Mouse (Mus musculus) Patski (cell line): ENCODE results near the gene Vdac2. TPM values are rescaled to one million over a fixed set of nuclear protein-coding genes. Genes with fewer than 3 reads are reported as not detected.

ENCODE experiments used
- ATAC-seq: fragments of 100-300 bp; one replicate; pipeline ENCODE4 v1.8.0; 2021
- CTCF ChIA-PET: fragments of 350-600 bp; sonication (Branson Sonifier 250); formaldehyde crosslinking; loops from one replicate; lab custom pipeline; 2022; ENCODE audit warnings: inconsistent platforms; lab: Charles Lee
- POLR2A ChIA-PET: fragments of 350-600 bp; sonication (Branson Sonifier 250); formaldehyde crosslinking; loops from one replicate; lab custom pipeline; 2022; ENCODE audit warnings: antibody characterized with exemption, inconsistent platforms; lab: Charles Lee
- DNase-seq: peaks from one replicate; pipeline ENCODE4 v3.0.0-alpha.2; 2011; ENCODE audit warnings: low read depth, low spot score
- H3K27me3 ChIP-seq: fragments of 371-371 bp; one replicate; pipeline ENCODE4 v1.5.1; 2021
- CTCF ChIP-seq: fragments of 100-300 bp; IDR thresholded peaks from one replicate; pipeline ENCODE4 v1.5.1; 2021
- in situ Hi-C: fragments of 300-500 bp; cut with MboI; formaldehyde crosslinking; loops from 3 replicates; pipeline ENCODE4 v1.11.1; 2018; ENCODE audit warnings: low pct_unique_long_range_greater_than_20kb, mixed read lengths
- polyA plus RNA-seq: library from polyadenylated mRNA; unstranded; gene quantifications from one replicate; pipeline ENCODE4 v1.2.3, GENCODE M21; 2021

The Vdac2 gene
- polyA plus RNA-seq, 1 experiment from 2014 or later = 530 TPM

DNA sequence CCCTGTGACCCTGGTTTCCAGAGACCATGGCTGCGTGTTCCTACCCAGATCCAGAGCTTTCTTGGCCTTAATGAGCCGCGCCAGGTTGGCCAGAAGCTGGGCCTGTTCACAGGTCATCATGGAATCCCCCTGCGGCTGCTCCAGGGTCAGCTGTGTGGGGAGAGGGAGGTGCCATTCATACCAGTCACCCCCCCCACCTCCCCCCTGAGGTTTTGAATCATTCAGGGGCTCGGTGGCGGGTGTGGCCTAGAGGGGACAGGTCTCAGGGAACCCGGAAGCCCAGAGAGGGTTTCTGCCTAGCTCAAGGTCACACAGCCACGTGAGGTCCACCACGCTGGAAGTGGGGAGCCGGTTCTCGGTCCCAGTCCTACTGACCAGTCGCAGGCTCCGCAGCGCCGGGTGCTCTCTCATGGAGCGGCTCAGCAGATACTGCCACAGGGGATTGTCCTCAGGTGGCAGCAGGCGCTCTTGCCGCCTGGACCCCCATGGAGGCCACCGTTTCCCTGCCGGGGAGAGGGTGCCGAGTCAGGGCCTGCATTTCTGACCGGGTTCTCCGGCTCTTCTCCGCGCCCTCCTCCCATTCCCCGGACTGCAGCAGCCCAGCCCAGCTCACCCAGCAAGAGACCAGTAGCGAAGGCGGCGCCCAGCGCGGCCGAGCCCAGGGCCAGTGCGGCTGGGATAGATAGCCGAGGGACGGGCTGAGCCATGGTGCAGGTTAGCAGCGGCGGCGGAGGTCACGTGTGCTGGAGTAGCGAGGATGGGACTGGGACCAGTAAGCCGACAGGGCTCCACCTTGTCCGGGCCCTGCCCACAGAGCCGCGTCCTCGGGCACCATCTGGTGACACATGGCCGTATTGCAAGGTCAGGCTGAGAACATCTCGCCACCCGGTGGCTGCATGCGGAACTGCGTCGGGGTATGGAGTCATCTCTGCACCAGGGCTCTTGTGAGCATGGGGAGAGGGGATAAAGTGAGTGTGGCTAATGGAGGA is 23.4 kb downstream of the Vdac2 start, which contains the start of gene Comtd1:
TSS of gene Comtd1 (minus strand) at position 812 of the 989 bp plus-strand sequence.
- H3K27me3 ChIP-seq = no peaks in the 10 kb centered on the region
- ATAC-seq = peak; percentile 84
- ChIA-PET CTCF (interaction anchor here (0.9 to 3.0 kb wide), 9 partner anchors 12 to 98 kb away, joined by 3 to 12 read pairs (median 4); partner anchors contain the start of genes Dusp13 and Samd8), POLR2A (interaction anchor here (1.0 to 2.7 kb wide), 6 partner anchors 9 to 97 kb away, joined by 3 to 13 read pairs (median 4); partner anchors contain the start of gene Dusp13)
- TF ChIP-seq CTCF = no peak
- DNase-seq = peak; percentile 71
- in situ Hi-C loops = loop anchor here (5.0 kb wide), 1 partner anchor 36 kb away; no protein-coding TSS in a partner anchor

DNA sequence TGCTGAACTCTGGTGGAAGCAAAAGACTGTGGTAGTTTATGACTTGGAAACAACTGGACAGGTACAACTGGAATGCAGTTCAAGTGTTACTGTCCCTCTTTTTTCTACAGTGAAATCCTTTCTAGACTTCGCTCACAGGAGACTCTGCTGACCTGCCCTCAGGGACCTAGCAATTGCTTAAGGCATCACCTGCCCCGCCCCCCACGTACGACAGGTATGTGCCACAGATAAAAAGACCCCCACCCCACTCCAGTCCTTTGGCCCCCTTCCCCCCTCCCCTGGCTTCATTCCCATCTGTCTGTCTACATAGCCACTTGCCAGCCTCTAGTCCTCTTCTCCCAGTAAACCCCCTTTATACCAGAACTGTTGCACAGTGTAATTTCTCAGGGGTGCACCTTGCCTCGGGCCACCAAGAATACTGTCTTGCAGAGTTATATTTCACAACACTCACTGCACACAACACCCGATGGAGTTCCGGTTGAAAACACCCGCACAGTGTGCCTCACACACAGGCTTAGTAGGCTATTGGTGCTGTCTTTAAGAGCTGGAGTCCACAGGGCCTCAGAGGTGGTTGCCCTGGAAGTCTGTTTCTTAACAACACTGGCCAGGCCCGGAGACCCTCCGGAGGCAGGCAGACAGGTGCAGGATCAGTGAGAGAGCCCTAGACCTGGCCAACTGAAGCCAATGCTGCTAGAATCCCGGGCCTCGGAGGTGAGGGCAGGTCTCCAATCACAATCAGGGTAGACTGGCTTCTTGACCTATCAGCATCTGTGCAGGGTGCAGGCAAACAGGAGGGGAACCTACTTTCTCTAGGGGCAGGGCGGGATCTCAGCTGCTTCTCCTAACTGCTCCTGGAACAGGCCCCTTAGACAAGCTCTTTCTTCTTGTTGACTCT is 24.7 kb downstream of the Vdac2 start:
- in situ Hi-C loops = loop anchor here (5.0 to 10.0 kb wide), 4 partner anchors 37 to 1555 kb away; partner anchors contain the start of genes Dusp13 and Samd8
- POLR2A ChIA-PET = interaction anchor here (0.6 kb wide), 1 partner anchor 957 kb away, joined by 3 read pairs; no protein-coding TSS in a partner anchor
- ATAC-seq (no peak), DNase-seq (no peak)
- CTCF ChIA-PET = interaction anchor here (1.3 to 2.4 kb wide), 2 partner anchors 28 to 59 kb away, joined by 3 to 10 read pairs; no protein-coding TSS in a partner anchor
- no peaks in the 10 kb centered on the region for H3K27me3 ChIP-seq
- TF ChIP-seq CTCF = no peak

DNA sequence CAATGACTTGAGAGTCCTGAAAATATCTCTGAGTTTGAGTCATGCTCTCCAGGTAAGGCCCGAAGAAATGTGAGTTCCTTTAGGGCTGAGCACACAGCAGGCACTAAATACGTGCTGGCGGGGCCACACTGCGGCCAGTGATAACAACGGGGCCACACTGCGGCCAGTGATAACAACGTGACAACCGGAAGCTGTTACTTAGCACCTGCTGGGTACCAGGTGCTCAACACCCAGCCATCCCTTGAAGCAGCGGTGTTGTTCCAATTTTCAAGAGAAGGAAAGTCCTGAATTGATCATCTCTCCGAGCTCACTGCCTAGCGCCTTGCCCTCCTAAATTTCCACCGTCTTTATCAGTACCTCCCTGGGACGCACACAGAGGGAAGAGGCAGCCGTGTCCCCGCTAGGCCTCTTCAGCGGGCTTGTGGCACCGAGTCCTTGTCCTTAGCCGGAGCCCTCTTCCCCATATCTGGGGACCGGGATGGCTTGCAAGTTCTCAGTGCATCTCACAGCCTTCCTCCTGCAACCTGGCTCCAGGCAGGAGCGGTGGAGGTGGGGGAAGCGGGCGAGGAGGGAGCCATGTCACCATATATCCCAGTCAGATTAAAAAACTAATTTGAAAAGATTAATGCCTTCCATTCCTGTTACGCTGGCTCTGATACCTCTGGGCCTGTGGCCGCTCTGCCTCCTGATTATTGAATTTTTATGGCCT is 25.5 kb downstream of the Vdac2 start:
- TF ChIP-seq CTCF = no peak
- ATAC-seq = no peak
- POLR2A ChIA-PET = interaction anchor here (0.6 kb wide), 1 partner anchor 956 kb away, joined by 3 read pairs; no protein-coding TSS in a partner anchor
- in situ Hi-C loops = loop anchor here (5.0 to 10.0 kb wide), 3 partner anchors 98 to 1554 kb away; partner anchors contain the start of genes Dusp13 and Samd8
- no peak for DNase-seq
- no peaks in the 10 kb centered on the region for H3K27me3 ChIP-seq
- CTCF ChIA-PET = no interaction called here

DNA sequence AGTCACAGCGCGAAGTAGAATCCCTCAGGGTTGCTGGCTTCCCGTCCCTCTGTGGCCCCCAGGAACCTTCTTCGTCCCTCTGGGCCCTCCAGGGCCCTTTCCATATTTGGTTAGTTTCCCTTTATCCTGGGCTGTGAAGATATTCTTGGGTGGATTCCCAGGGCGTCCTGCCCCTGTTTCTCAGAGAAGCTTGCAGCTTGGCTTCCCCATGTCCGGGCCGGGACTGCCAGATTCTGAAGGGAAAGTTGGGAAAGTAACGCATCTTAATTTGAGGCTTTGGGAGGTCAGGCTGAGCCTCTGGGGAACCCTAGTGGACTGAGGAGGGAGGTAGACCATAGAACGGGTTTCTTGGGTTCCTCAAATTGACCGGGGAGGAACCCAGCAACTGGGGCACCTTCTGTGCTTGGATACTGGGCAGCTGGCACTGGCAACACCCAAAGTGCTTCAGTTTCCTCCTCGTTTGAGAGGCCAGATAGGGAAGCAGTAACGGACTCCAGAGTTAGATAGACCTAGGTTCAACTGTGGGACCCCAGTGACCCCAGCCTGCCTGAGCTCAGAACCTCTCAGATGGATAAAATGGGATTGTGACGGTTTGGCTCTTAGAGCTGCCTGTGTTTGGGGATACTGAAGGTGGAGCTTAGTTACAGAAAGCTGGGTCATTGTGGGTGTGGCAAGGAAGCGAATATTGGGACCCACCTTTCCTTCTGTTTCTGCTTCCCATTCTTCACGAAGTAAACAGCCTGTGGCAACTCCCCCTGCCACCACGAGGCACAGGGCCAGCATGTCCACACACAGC is 27.2 kb downstream of the Vdac2 start:
- ChIA-PET CTCF (interaction anchor here (0.9 kb wide), 1 partner anchor 12 kb away, joined by 3 read pairs; no protein-coding TSS in a partner anchor), POLR2A (no interaction called here)
- DNase-seq (no peak), ATAC-seq (no peak)
- in situ Hi-C loops = loop anchor here (5.0 to 10.0 kb wide), 3 partner anchors 100 to 1553 kb away; partner anchors contain the start of genes Dusp13 and Samd8
- no peaks in the 10 kb centered on the region for H3K27me3 ChIP-seq
- no peak for TF ChIP-seq CTCF

DNA sequence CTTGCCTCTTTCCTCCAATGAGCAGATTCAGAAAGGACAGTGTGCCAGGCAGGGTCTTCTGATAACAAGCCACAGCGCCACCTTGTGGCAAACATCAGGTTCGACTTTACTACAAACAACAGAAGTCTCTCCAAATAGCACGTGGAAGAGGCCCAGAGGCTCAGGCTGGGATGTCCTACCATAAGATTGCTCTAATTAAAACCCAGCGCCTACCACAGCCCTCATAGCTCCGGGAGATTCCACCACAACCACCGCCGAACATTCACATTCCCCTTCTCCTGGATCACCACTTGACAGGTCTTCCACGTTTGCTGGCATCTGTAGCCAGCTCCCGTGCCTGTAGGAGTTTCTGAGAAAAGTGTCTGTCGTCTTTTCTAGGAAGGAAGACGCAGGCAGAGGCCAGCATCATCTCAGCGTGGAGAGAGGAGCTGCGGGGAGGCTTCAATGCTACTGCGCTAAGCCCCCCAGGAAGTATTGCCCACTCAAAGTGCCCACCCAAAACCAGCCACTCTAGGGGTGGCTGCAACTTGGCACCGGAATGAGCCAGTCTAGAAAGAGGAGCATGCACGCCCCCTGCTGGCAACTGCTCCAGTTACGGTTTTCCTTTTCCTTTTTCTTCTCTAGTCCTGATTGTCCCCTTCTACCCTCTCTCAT is 28.5 kb downstream of the Vdac2 start:
- no peak for TF ChIP-seq CTCF
- no peak for ATAC-seq
- in situ Hi-C loops = loop anchor here (5.0 to 10.0 kb wide), 3 partner anchors 101 to 1551 kb away; partner anchors contain the start of genes Dusp13 and Samd8
- no peak for DNase-seq
- CTCF ChIA-PET = interaction anchor here (0.7 to 1.4 kb wide), 4 partner anchors 10 to 48 kb away, joined by 3 to 4 read pairs (median 4); no protein-coding TSS in a partner anchor
- POLR2A ChIA-PET = no interaction called here
- no peaks in the 10 kb centered on the region for H3K27me3 ChIP-seq

DNA sequence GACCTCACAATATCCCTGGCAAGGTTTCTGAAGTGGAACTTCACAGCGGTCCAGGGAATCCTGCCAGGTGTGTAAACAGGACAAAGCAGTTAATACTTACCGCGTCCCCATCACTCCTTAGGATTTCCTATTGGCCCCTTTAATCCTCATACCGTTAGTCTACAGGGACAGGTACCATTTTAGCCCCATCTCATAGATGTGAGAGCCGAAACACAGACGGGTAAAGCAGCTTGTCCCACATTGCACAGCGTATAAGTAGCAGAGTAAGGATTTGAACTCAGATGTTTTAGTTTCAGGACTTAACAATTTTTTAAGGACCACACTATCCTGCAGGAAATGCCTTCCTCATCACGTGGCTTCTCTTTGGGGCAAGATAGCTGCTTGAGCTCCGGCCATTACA is 29.2 kb downstream of the Vdac2 start:
- in situ Hi-C loops = loop anchor here (5.0 to 10.0 kb wide), 3 partner anchors 102 to 1551 kb away; partner anchors contain the start of genes Dusp13 and Samd8
- DNase-seq (no peak), ATAC-seq (no peak)
- no peaks in the 10 kb centered on the region for H3K27me3 ChIP-seq
- ChIA-PET POLR2A (interaction anchor here (0.9 kb wide), 1 partner anchor 42 kb away, joined by 4 read pairs; no protein-coding TSS in a partner anchor), CTCF (interaction anchor here (1.2 to 1.4 kb wide), 3 partner anchors 9 to 48 kb away, joined by 4 read pairs; no protein-coding TSS in a partner anchor)
- no peak for TF ChIP-seq CTCF

DNA sequence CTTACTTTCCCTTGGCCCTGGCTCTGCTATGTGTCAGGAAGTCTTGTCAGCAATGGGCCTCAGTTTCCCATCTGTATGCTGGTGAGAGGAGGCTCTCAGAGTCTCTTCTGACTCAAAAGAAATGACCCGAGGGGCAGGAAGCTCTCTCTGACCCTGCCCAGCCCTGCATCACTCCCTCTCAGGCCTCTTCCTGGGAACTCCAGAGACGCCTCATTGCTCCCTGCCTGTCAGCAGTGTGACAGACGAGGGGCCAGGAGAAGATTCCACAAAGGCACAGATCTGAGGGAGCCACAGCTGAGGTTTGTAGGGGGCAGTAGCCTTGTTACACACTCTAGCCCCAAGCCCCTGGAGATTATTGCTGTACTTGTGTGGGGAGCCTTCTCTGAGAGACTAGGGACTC is 30.9 kb downstream of the Vdac2 start:
- no peak for TF ChIP-seq CTCF

DNA sequence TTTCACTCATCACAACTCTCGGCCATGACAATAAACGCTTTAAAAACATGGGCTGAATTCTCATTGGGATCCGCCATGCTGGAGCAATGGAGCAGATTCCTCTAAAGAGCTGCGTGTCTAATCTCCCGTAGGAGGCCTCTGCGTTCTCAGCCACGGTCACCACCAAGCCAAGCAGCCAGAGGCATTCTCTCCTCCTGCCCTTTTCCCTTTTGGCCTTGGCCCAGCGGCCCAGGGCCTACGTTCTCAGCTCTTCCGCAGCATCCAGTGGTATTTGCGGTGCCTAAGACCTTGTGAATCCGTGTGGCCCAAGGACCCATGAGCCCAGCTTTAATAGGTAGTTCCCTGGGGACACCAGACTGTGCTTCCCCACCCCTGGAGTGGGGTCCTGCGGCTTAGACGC is 31.8 kb downstream of the Vdac2 start:
- DNase-seq (no peak), ATAC-seq (no peak)
- no peak for TF ChIP-seq CTCF
- in situ Hi-C loops = loop anchor here (10.0 kb wide), 2 partner anchors 732 to 1548 kb away; no protein-coding TSS in a partner anchor
- ChIA-PET POLR2A (interaction anchor here (1.0 kb wide), 1 partner anchor 10 kb away, joined by 4 read pairs; no protein-coding TSS in a partner anchor), CTCF (no interaction called here)
- H3K27me3 ChIP-seq = no peaks in the 10 kb centered on the region

More for the DNA sequence above, 30.9 kb downstream of the Vdac2 start:
- ChIA-PET CTCF (no interaction called here), POLR2A (no interaction called here)
- no peak for DNase-seq
- H3K27me3 ChIP-seq = no peaks in the 10 kb centered on the region
- ATAC-seq = no peak
- in situ Hi-C loops = loop anchor here (10.0 kb wide), 2 partner anchors 731 to 1549 kb away; no protein-coding TSS in a partner anchor
